Mouse (Mus musculus) bone marrow macrophage, adult 2 months (primary cell): ENCODE measurements around the gene Ogfod1. TPM values are rescaled to one million over a fixed set of nuclear protein-coding genes. Genes with fewer than 3 reads are reported as not detected.

Experiments
- H3K27ac ChIP-seq: 2 replicates; pipeline ENCODE4 v1.5.1; 2012; ENCODE audit warnings: low read depth, low read length; ENCODE audit not compliant: insufficient read depth
- H3K4me1 ChIP-seq: 2 replicates; pipeline ENCODE4 v1.6.1; 2012; ENCODE audit warnings: low read length; ENCODE audit not compliant: control insufficient read depth, insufficient read depth
- H3K4me3 ChIP-seq: 2 replicates; pipeline ENCODE4 v1.5.1; 2012; ENCODE audit warnings: mild to moderate bottlenecking, low read length, moderate library complexity; ENCODE audit not compliant: insufficient read depth
- CTCF ChIP-seq: IDR thresholded peaks from 2 replicates; pipeline ENCODE4 v1.5.1; 2012; ENCODE audit warnings: low read depth, mild to moderate bottlenecking, low read length, moderate library complexity
- POLR2A ChIP-seq: IDR thresholded peaks from 2 replicates; pipeline ENCODE4 v1.6.1; 2012; ENCODE audit warnings: mild to moderate bottlenecking, low read depth, low read length, borderline replicate concordance
- polyA plus RNA-seq: library from polyadenylated mRNA; stranded (reverse); fragments of >200 nt; gene quantifications from 2 replicates; pipeline ENCODE4 v1.2.4, GENCODE M21; 2012; ENCODE audit not compliant: missing spikeins, insufficient read depth, insufficient read length

Ogfod1 gene
- polyA plus RNA-seq, 1 experiment, result 14.9 TPM

DNA sequence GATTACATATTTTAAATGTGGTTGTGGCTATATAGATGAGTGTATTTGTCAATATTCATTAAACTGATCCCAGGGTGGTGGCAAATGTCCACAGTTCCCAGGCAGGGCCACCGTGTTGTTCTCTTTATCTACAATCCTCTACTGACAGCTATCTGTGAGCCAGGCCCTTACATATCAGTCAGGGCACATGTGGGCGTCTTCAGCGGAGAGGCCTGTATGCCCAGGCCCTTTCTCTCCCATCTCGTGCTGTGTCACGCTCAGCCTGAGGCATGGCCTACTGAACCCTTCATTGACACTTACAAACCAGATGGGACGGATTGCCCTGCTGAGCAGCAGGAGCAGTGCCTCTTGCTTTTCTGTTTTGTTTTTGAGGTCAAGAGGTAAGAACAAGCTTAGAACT is 72.4 kb downstream of the Ogfod1 start:
- H3K27ac ChIP-seq, result no peak overlapping the region
- no peak for TF ChIP-seq POLR2A
- no peak for TF ChIP-seq CTCF
- H3K4me1 ChIP-seq, result no peaks in the 10 kb centered on the region
- H3K4me3 ChIP-seq, result no peak overlapping the region

DNA sequence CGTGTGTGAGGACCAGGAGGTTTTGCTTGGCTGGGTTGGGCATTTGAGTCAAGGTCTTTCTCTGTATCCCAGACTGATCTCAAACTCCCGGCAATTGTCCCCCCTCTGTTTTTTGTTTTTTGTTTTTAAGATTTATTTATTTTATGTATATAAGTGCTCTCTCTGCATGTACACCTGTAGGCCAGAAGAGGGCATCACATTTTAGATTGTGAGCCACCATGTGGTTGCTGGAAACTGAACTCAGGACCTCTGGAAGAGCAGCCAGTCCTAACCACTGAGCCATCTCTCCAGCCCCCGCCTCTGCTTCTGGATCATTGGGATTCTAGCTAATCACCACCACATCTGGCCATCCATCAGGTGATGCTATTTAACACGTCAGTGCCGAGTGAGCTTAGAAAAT is 72.8 kb downstream of the Ogfod1 start:
- Histone ChIP-seq H3K4me3 (no peak overlapping the region), H3K27ac (no peak overlapping the region), H3K4me1 (no peaks in the 10 kb centered on the region)
- TF ChIP-seq POLR2A (no peak), CTCF (0 out of 2 replicates have a peak, but pooled peaks have one; percentile 8)

DNA sequence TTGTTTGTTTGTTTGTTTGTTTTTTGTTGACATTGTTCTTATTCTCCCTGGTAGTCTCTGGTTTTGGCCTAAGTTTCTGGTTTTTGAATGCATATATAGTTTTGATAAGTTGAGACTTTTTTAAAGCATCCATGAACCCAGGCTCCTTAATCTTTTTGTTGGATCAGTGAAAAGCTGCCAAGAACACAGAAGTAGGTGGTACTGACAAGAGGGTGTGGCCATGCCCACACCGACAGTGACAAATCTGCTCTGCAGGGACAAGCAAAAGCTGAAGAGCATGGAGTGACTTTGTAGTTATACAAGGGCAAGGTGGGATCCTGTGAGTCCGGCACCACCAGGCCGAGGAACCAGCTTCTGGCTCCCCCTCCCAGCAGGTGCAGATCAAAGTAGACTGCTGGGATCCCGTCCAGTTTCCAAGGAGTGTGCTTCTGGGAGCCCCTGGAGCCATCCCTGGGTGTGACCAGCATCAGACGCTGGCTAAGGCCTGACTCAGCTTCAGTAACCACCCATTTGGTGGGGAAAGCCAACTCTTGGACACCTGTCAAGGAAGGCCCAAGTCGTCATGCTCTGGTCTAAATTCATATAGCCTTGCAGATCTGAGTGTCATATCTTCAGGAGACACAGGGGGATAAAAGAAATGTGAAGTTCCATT is 73.7 kb downstream of the Ogfod1 start:
- H3K4me3 ChIP-seq, result no peak overlapping the region
- TF ChIP-seq CTCF (no peak), POLR2A (no peak)
- no peaks in the 10 kb centered on the region for H3K4me1 ChIP-seq
- no peak overlapping the region for H3K27ac ChIP-seq

DNA sequence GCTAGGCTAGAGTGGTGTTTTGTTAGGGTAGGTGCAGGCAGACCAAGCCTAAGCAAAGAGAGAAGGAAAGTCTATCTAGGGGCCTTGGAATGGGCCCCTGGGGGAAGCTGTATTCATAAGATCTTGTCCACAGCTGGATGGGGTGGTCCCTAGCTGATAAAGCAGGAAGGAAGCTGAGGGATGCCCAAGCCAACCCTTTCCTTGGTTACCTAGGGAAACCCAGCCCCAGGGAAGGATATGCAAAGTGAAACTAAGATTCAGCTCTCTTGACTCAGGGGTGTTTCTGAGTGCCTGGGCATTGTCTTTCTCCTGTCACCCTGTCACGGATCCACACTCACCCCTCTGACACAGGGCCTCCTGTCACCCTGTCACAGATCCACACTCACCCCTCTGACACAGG is 76.4 kb downstream of the Ogfod1 start:
- Histone ChIP-seq H3K4me3 (no peak overlapping the region), H3K4me1 (no peaks in the 10 kb centered on the region), H3K27ac (no peak overlapping the region)

DNA sequence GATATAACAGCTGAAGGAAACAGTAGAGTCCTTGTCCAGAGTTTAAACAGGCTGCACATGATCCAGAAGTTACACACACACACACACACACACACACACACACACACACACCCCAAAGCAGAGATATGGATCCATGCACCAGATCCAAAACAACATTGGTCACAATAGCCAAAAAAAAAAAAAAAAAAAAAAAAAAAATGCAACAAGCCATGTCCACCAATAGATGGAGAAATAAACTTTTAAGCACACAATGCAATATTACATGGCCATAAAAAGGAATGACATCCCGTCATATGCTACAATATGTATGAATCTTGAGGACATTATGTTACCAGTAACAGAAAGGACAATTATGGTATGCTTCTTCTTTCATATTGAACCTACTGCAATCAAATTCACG is 77.0 kb downstream of the Ogfod1 start:
- no peaks in the 10 kb centered on the region for H3K4me1 ChIP-seq
- TF ChIP-seq CTCF, result no peak
- TF ChIP-seq POLR2A, result no peak
- no peak overlapping the region for H3K27ac ChIP-seq
- H3K4me3 ChIP-seq, result no peak overlapping the region

More for the DNA sequence above, 76.4 kb downstream of the Ogfod1 start:
- TF ChIP-seq POLR2A (no peak), CTCF (no peak)

Other genes with a start within 250 kb of the Ogfod1 start
- 0.44 and 0.46 TPM in 2 replicates for gene Gnao1, start 227.2 kb upstream of the Ogfod1 start, polyA plus RNA-seq
- 62.2 and 84.7 TPM in 2 replicates for gene Amfr, start 24.4 kb upstream of the Ogfod1 start, polyA plus RNA-seq
- 44.3 and 61.3 TPM in 2 replicates for gene Nudt21, start 167 bp upstream of the Ogfod1 start, polyA plus RNA-seq
- gene Bbs2, start 61.7 kb downstream of the Ogfod1 start, polyA plus RNA-seq, result 5.7 and 6.7 TPM in 2 replicates
- gene Mt4, start 100.0 kb downstream of the Ogfod1 start, polyA plus RNA-seq, result not detected in 2 replicates
- not detected in 2 replicates for gene Mt3, start 115.4 kb downstream of the Ogfod1 start, polyA plus RNA-seq
- 9.4 and 11.8 TPM in 2 replicates for gene Mt2, start 135.5 kb downstream of the Ogfod1 start, polyA plus RNA-seq
- 218 and 271 TPM in 2 replicates for gene Mt1, start 141.9 kb downstream of the Ogfod1 start, polyA plus RNA-seq
- 21.4 and 23.7 TPM in 2 replicates for gene Nup93, start 177.4 kb downstream of the Ogfod1 start, polyA plus RNA-seq